Mouse (Mus musculus) hematopoietic multipotent progenitor cell, adult 10-12 weeks (in vitro differentiated cells): ENCODE results near the gene Mboat7. TPM values are rescaled to one million over a fixed set of nuclear protein-coding genes. Genes with fewer than 3 reads are reported as not detected.

Source experiments
- polyA plus RNA-seq: library from polyadenylated mRNA; stranded (reverse); fragments of >175 nt; gene quantifications from 2 replicates; pipeline ENCODE4 v1.2.3, GENCODE M21; 2012; ENCODE audit warnings: low replicate concordance

Mboat7 gene
- 125 and 266 TPM in 2 replicates for polyA plus RNA-seq

DNA sequence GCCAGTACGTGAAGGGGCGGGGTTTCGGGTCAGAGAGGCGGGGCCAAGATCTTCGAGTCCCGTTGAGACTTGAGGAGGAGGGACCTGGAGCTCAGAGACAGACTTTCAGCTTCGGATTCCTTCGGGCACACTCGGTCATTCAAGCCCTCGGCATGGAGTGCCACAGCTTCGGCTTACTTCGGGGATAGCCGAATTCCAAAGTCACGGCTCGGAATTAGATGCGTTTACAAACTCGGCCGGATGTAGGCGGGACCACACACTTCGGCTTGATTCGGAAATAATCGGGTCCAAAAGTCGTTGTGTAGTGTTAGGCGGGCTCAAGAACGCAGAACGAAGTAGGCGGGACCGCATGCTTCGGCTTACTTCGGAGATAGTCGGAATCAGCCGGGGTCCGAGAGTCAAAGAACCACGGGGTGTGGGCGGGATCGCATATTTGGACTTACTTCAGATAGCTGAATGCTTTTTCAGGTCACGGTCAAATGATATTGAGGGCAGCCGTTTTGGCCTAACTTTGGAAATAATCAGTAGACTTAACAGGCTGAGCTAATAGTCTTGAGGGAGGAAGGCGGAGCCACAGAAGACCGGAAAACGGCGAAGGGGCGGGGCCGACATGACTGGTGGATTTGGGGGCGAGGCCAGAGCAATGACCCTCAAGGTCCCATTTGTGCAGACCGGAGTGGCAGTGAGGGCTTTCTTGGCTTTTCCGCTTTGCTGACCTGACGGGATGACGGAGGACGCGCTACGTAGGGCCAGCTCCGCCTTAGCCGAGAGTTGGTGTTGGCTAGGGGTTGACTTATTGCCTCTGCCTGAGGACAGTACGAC, at the start of gene Mboat7:
Gene Mboat7, minus strand, starts transcription at position 537 of the 822 bp plus-strand sequence.

DNA sequence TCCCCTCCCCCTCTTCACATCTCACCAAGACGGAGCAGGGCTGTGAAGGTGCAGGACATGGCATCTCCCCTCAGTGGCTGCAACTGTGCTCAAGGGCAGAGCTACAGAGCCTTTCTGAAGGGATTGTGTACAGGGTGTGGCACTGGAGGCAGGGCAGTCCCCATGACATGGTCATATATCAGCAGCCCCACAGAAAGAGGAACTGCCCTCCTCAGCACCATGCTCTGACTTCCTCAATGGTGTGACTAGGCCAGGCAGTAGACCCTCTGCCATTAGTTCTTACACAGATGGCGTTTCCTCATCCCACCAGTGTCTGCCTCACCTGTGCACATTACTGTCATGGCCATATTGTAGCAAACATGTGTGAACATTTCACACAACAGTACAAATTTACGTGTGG, 26.9 kb upstream of the Mboat7 start, which contains the start of gene Pirb:
Gene Pirb, minus strand, starts transcription at position 124 of the 400 bp plus-strand sequence.

DNA sequence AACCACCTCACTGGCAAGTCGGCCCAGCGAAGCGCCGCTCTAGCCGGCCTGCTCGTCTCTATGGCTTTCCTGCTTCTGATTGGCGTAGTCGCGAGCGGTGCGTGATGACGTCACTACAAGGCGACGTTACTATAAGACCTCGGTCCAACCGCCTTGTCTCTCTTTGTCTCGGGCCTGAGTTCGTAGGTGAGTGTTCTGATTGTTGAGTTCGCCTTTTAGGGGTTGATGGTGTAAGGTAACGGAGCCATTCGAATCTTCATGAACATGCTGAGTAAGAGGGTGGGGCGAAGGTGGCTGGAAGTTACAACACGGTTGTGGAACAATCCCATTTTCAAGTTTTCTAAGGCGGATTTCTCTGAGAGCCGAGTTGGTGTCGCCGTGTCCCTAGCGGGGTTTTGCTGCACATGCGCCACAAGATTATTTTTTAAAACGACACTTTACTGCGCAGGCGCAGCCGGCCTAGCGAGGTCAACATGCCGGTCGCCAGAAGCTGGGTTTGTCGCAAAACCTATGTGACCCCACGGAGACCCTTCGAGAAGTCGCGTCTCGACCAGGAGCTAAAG, 10.6 kb upstream of the Mboat7 start, which contains the start of gene Rps9:
Gene Rps9, plus strand, starts transcription at position 115 of the 563 bp plus-strand sequence.

DNA sequence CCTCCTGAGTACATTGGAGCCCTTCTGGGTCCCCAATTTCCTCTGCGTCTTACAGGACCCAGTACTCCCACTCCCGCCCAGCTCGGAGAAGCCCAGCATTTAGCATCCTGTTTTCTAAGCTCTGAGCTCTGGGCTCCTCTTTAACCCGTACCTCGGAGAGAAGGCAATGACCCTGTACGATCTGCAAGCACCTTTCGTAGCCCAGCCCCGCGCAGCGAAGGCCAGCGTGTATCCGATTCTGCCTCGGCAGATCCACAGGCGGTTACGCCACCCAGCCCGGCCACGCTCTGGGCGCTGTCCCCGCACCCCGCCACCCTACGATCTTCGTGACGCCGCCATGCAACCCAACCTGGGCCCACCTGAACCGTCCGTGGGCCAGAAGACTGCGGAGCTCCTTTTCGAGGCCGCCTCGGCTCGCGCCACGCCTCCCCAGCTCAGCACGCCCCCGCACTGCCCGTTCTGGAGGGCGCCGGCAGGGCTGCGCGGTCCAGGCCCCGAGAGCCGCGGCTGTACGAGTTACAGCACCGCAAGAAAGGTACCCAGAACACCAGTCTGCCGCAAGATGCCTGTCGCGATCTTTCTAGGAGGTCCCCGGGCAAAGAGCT, 839 bp downstream of the Mboat7 start, which contains the start of gene Tsen34:
Gene Tsen34, plus strand, starts transcription at position 482 of the 605 bp plus-strand sequence.

DNA sequence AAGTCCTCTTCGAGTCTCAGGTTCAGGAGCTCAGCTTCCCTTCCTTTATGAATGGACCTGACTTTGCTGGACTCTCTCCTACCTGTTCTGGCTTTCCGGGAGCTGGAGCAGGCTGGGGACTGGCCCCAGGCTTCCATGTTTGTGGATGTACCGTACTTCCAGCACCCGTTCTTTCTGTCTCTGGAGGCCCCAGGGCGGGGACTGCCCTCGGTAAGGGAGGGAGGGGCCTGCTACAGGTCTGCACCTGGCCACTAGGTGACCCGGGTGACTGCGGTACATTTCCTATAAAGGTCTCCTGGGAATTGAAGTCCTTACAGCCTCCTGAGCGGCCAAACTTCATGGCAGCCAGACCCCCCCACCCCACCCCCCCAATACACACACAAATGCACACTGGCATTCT, 16.0 kb downstream of the Mboat7 start, which contains the start of gene Tmc4:
Gene Tmc4, minus strand, starts transcription at position 212 of the 400 bp plus-strand sequence.

DNA sequence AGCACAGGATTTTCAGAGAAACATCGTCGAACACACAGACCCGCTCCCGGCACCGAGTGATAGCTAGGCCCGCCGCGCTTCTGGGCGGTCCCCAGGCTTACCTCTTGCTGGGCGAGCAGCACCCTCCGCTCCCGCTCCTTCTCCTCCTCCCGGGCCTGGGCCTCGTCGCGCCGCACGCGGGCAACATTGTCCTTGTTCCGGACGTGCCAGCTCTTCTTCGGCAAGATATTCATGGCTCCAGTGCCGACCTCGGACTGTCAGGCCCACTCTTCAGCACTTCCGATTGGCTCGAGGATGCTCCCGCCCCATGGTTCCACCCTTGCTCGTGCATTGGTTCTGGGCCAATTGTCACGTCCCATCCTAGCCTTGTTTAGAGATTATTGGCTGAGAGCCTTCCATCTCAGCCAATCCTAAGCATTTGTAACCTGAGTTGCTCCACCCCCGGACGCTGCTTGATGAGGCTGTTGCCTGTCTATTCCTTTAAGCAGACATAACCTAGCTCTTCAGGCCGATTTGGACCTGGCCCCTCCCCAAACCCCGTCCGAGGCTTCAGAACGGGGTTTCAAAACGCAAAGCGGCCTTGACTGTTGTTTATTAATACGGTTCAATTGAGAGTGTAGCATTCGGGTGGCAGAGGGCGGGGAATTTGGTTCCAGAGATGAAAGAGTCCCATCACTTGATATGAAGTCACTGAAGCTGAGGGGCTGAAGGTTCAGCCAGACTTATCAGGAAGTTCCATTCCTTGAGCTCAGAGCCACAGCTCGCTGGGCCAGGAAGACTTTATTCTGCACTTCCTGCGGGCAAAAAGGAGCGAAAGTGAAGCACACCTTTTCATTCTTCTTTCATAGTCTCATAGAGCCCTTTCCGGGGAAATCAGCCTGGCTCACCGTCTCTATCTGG, 27.9 kb downstream of the Mboat7 start, which contains the start of gene Leng1:
Gene Leng1, minus strand, starts transcription at position 626 of the 900 bp plus-strand sequence.

DNA sequence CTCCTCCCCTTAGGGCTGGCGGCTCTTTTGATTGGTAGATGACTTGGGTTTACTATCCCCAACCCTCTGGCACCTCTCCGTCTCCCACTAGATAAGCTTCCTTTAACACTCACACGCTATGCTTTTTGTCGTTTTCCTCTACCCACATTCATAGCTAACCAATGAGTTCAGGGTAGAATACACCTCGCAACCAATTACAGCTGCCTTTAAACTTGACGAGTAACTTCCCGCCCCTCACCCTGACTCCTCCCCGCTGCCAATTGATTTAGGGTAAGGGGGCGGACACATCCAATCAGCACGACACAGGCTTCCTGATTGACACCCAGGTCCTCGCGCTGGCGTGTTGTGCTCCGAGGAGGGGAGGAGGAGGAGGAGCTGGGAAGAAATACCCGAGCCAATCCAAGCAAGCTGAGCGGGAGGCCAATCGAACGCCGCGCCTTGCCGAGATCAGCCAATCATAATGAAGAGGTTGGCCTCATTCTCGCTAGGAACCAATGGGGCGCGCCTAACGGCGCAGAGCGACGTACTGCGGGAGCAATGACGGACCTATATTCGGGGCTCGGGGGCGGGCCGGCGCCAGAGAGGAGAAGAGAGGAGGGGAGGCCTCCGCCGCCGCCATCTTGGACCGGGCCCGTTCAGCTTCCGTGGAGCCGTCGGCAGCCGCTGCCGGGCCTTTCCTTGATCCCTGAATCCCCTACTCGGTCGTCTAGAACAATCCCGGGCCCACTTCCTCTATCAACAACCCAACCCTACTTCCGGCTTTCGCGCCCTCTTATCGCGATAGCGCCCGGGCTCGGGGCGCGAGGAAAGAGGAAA, 48.4 kb downstream of the Mboat7 start, which contains the start of gene Cnot3:
Gene Cnot3, plus strand, starts transcription at position 597 of the 816 bp plus-strand sequence.

DNA sequence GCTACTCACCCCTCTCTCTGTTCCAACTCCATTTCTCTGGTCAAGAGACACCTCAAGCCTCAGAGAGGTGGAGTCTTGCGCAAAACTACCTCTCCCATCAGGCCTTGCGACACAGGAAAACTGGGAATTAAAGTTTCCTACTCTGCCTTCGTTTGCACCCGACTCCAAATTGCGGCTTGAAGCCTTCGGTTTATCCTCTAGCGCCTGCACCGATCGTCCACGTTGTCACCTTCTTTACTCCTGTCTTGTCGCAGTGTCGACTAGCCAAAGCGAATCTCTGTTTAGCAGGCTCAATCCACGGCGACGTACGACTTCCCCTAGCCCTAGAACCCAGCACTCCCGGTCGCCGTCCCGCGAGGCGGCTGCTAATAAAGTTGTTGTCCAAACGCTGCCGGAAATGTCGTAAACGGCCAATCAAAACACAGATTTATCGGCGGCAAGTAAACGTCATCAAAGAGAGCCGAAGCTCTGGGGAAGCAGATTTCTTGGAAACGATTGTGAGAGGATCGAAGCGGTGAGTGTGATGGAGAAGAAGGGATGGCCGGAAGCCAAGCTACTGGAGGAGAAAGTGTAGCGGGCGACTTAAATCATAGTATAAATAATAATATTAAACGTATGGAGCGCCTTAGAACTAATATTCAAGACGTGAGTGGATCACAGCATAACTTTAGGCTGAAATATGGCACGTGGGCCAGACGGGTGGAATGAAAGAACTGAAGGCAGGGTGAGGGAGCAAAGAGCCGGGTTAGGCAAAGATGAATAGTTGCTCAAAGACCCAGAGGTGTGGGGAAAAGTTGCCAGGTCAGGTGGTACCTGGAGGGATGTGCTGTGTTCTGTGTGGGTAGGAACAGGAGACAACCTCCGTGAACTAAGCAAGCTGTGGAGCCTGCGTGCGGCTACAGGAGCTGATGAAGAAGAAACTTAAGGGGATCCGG, 63.5 kb downstream of the Mboat7 start, which contains the start of the genes Tfpt and Prpf31:
Gene Tfpt, minus strand, starts transcription at position 387 of the 935 bp plus-strand sequence.
Gene Prpf31, plus strand, starts transcription at position 443 of the 935 bp plus-strand sequence.

Other genes with a start within 250 kb of the Mboat7 start
- 0.34 and 0.93 TPM in 2 replicates for gene Tarm1, start 190.9 kb downstream of the Mboat7 start, polyA plus RNA-seq
- gene Oscar, start 77.4 kb downstream of the Mboat7 start, polyA plus RNA-seq, result not detected in 2 replicates
- gene Ndufa3, start 76.2 kb downstream of the Mboat7 start, polyA plus RNA-seq, result 27.0 and 40.6 TPM in 2 replicates
- 20.6 and 34.3 TPM in 2 replicates for gene Tfpt, start 63.6 kb downstream of the Mboat7 start, polyA plus RNA-seq
- 11.3 and 22.6 TPM in 2 replicates for gene Prpf31, start 63.5 kb downstream of the Mboat7 start, polyA plus RNA-seq
- 337 and 537 TPM in 2 replicates for gene Cnot3, start 48.3 kb downstream of the Mboat7 start, polyA plus RNA-seq
- 12.3 and 12.7 TPM in 2 replicates for gene Leng1, start 27.7 kb downstream of the Mboat7 start, polyA plus RNA-seq
- 5.6 and 9.1 TPM in 2 replicates for gene Tmc4, start 16.0 kb downstream of the Mboat7 start, polyA plus RNA-seq
- 53.9 and 185 TPM in 2 replicates for gene Tsen34, start 660 bp downstream of the Mboat7 start, polyA plus RNA-seq
- gene Rps9, start 10.5 kb upstream of the Mboat7 start, polyA plus RNA-seq, result 144 and 1,440 TPM in 2 replicates
- gene Pirb, start 26.9 kb upstream of the Mboat7 start, polyA plus RNA-seq, result 24.2 and 41.3 TPM in 2 replicates
- 0.24 and 0.38 TPM in 2 replicates for gene Gm15448, start 132.2 kb upstream of the Mboat7 start, polyA plus RNA-seq
- 2.6 and 2.7 TPM in 2 replicates for gene Pira2, start 151.5 kb upstream of the Mboat7 start, polyA plus RNA-seq
- gene Gm14548, start 204.6 kb upstream of the Mboat7 start, polyA plus RNA-seq, result 3.0 and 5.9 TPM in 2 replicates
- 3.2 and 5.7 TPM in 2 replicates for gene Lilra6, start 222.0 kb upstream of the Mboat7 start, polyA plus RNA-seq